Mouse (Mus musculus) MEL (cell line): ENCODE results near the gene Gcm1. TPM values are rescaled to one million over a fixed set of nuclear protein-coding genes. Genes with fewer than 3 reads are reported as not detected.

Experiments
- DNase-seq: peaks from one replicate; pipeline ENCODE4 v3.0.0; 2011; ENCODE audit warnings: low read depth, low spot score
- H3K27ac ChIP-seq: 2 replicates; pipeline ENCODE4 v1.5.1; 2012; ENCODE audit warnings: low read depth, mild to moderate bottlenecking, control low read depth, low read length, moderate library complexity; ENCODE audit not compliant: control insufficient read depth
- H3K27me3 ChIP-seq, 2 experiments: fragments of 150-350 bp in 1 of 2; sonication (generic) in 1 of 2; 2 replicates each; pipeline ENCODE4 v1.6.1; 2012; ENCODE audit warnings: low read length in 2 of 2, mild to moderate bottlenecking in 2 of 2, improper control_type of control experiment in 1 of 2, moderate library complexity in 1 of 2; ENCODE audit not compliant: insufficient read depth in 2 of 2, control insufficient read depth in 1 of 2
- H3K36me3 ChIP-seq, 2 experiments: 2 replicates each; pipeline ENCODE4 v1.6.1; 2012 to 2014; ENCODE audit warnings: low read length in 2 of 2, improper control_type of control experiment in 1 of 2, inconsistent platforms in 1 of 2, mild to moderate bottlenecking in 1 of 2; ENCODE audit not compliant: insufficient read depth in 2 of 2, control insufficient read depth in 1 of 2
- H3K4me1 ChIP-seq, 2 experiments: fragments of 150-350 bp in 1 of 2; sonication (generic) in 1 of 2; 2 replicates each; pipeline ENCODE4 v1.6.1; 2012; ENCODE audit warnings: low read length in 2 of 2, improper control_type of control experiment in 1 of 2, mild to moderate bottlenecking in 1 of 2; ENCODE audit not compliant: insufficient read depth in 2 of 2, control insufficient read depth in 1 of 2
- H3K4me3 ChIP-seq, 2 experiments: fragments of 150-350 bp in 1 of 2; sonication (generic) in 1 of 2; 2 replicates each; pipeline ENCODE4 v1.5.1; 2012; ENCODE audit warnings: low read depth in 2 of 2, low read length in 2 of 2, mild to moderate bottlenecking in 2 of 2, moderate library complexity in 2 of 2, control low read depth in 1 of 2, improper control_type of control experiment in 1 of 2; ENCODE audit not compliant: control insufficient read depth in 1 of 2, insufficient read depth in 1 of 2
- H3K79me2 ChIP-seq: 2 replicates; pipeline ENCODE4 v1.6.1; 2012; ENCODE audit warnings: mild to moderate bottlenecking, low read length, moderate library complexity; ENCODE audit not compliant: control insufficient read depth, poor library complexity, insufficient read depth
- H3K9ac ChIP-seq: 2 replicates; pipeline ENCODE4 v1.6.1; 2012; ENCODE audit warnings: low read depth, mild to moderate bottlenecking, control low read depth, low read length, moderate library complexity; ENCODE audit not compliant: control insufficient read depth, poor library complexity, severe bottlenecking
- H3K9me3 ChIP-seq: fragments of 150-350 bp; sonication (generic); replicated peaks from 2 replicates; pipeline ENCODE4 v1.6.1; 2012; ENCODE audit warnings: mild to moderate bottlenecking, low read length, improper control_type of control experiment, moderate library complexity; ENCODE audit not compliant: insufficient read depth
- BHLHE40 ChIP-seq: IDR thresholded peaks from 2 replicates; pipeline ENCODE4 v1.6.1; 2012; ENCODE audit warnings: low read depth, mild to moderate bottlenecking, inconsistent platforms, low read length, improper control_type of control experiment, borderline replicate concordance
- CHD1 ChIP-seq: IDR thresholded peaks from 2 replicates; pipeline ENCODE4 v1.6.1; 2012; ENCODE audit warnings: low read depth, mild to moderate bottlenecking, inconsistent platforms, low read length, improper control_type of control experiment
- CHD2 ChIP-seq: IDR thresholded peaks from 2 replicates; pipeline ENCODE4 v1.6.1; 2011; ENCODE audit warnings: low read length, improper control_type of control experiment
- CTCF ChIP-seq, 3 experiments: IDR thresholded peaks in 2 of 3; conservative IDR thresholded peaks in 1 of 3; 2 replicates each; pipeline ENCODE4 v1.5.1; 2011 to 2012; ENCODE audit warnings: low read length in 3 of 3, low read depth in 2 of 3, mild to moderate bottlenecking in 2 of 3, improper control_type of control experiment in 1 of 3, inconsistent platforms in 1 of 3, mixed read lengths in 1 of 3, moderate library complexity in 1 of 3; ENCODE audit not compliant: control insufficient read depth in 1 of 3, insufficient read depth in 1 of 3, poor library complexity in 1 of 3, severe bottlenecking in 1 of 3
- E2F4 ChIP-seq: IDR thresholded peaks from 2 replicates; pipeline ENCODE4 v1.6.1; 2011; ENCODE audit warnings: low read depth, low read length, improper control_type of control experiment, borderline replicate concordance
- ELF1 ChIP-seq: IDR thresholded peaks from 2 replicates; pipeline ENCODE4 v1.6.1; 2014; ENCODE audit warnings: low read depth, mild to moderate bottlenecking, inconsistent platforms, low read length, improper control_type of control experiment, moderate library complexity
- EP300 ChIP-seq, 2 experiments: IDR thresholded peaks; 2 replicates each; pipeline ENCODE4 v1.6.1; 2011; ENCODE audit warnings: improper control_type of control experiment in 2 of 2, low read length in 2 of 2, low read depth in 1 of 2, mild to moderate bottlenecking in 1 of 2
- ETS1 ChIP-seq: IDR thresholded peaks from 2 replicates; pipeline ENCODE4 v1.6.1; 2012; ENCODE audit warnings: low read depth, mild to moderate bottlenecking, inconsistent platforms, low read length, improper control_type of control experiment, moderate library complexity
- GABPA ChIP-seq: IDR thresholded peaks from 2 replicates; pipeline ENCODE4 v1.6.1; 2012; ENCODE audit warnings: low read depth, mild to moderate bottlenecking, inconsistent platforms, low read length, improper control_type of control experiment, moderate library complexity
- GATA1 ChIP-seq: IDR thresholded peaks from 2 replicates; pipeline ENCODE4 v1.6.1; 2011; ENCODE audit warnings: low read depth, low read length, improper control_type of control experiment
- HCFC1 ChIP-seq: IDR thresholded peaks from 2 replicates; pipeline ENCODE4 v1.6.1; 2012; ENCODE audit warnings: low read depth, mild to moderate bottlenecking, inconsistent platforms, low read length, improper control_type of control experiment, moderate library complexity
- JUND ChIP-seq: IDR thresholded peaks from 2 replicates; pipeline ENCODE4 v1.6.1; 2011; ENCODE audit warnings: low read depth, mild to moderate bottlenecking, improper control_type of control experiment, low read length
- KAT2A ChIP-seq: conservative IDR thresholded peaks from 2 replicates; pipeline ENCODE4 v1.6.1; 2012; ENCODE audit warnings: low read depth, low read length, improper control_type of control experiment, inconsistent platforms
- MAFK ChIP-seq: IDR thresholded peaks from 2 replicates; pipeline ENCODE4 v1.6.1; 2011; ENCODE audit warnings: low read depth, mild to moderate bottlenecking, low read length, improper control_type of control experiment, borderline replicate concordance
- MAX ChIP-seq: IDR thresholded peaks from 2 replicates; pipeline ENCODE4 v1.6.1; 2011; ENCODE audit warnings: low read length, improper control_type of control experiment
- MAZ ChIP-seq: IDR thresholded peaks from 2 replicates; pipeline ENCODE4 v1.6.1; 2012; ENCODE audit warnings: low read depth, mild to moderate bottlenecking, inconsistent platforms, low read length, improper control_type of control experiment
- MEF2A ChIP-seq: IDR thresholded peaks from 2 replicates; pipeline ENCODE4 v1.6.1; 2014; ENCODE audit warnings: low read depth, mild to moderate bottlenecking, inconsistent platforms, low read length, improper control_type of control experiment; ENCODE audit not compliant: poor library complexity, insufficient replicate concordance, severe bottlenecking; ENCODE audit errors: extremely low read depth
- MXI1 ChIP-seq: IDR thresholded peaks from 2 replicates; pipeline ENCODE4 v1.6.1; 2011; ENCODE audit warnings: mild to moderate bottlenecking, low read depth, low read length, improper control_type of control experiment
- MYB ChIP-seq: IDR thresholded peaks from 2 replicates; pipeline ENCODE4 v1.6.1; 2011; ENCODE audit warnings: mild to moderate bottlenecking, low read depth, low read length, improper control_type of control experiment
- MYC ChIP-seq: IDR thresholded peaks from 2 replicates; pipeline ENCODE4 v1.6.1; 2011; ENCODE audit warnings: low read depth, mild to moderate bottlenecking, low read length, improper control_type of control experiment, moderate library complexity
- NELFE ChIP-seq: IDR thresholded peaks from 2 replicates; pipeline ENCODE4 v1.6.1; 2011; ENCODE audit warnings: low read depth, low read length, improper control_type of control experiment
- NRF1 ChIP-seq: IDR thresholded peaks from 2 replicates; pipeline ENCODE4 v1.6.1; 2014; ENCODE audit warnings: low read depth, mild to moderate bottlenecking, inconsistent platforms, low read length, improper control_type of control experiment, moderate library complexity; ENCODE audit not compliant: poor library complexity, insufficient read depth, severe bottlenecking
- POLR2A ChIP-seq, 2 experiments: IDR thresholded peaks; 2 replicates each; pipeline ENCODE4 v1.6.1; 2011 to 2012; ENCODE audit warnings: low read length in 2 of 2, mild to moderate bottlenecking in 2 of 2, control low read depth in 1 of 2, improper control_type of control experiment in 1 of 2, low read depth in 1 of 2, moderate library complexity in 1 of 2; ENCODE audit not compliant: control insufficient read depth in 1 of 2, insufficient read depth in 1 of 2, poor library complexity in 1 of 2
- POLR2AphosphoS5 ChIP-seq: IDR thresholded peaks from 2 replicates; pipeline ENCODE4 v1.6.1; 2012; ENCODE audit warnings: low read depth, borderline replicate concordance, mild to moderate bottlenecking, inconsistent platforms, low read length, moderate library complexity, mixed read lengths
- RAD21 ChIP-seq: IDR thresholded peaks from 2 replicates; pipeline ENCODE4 v1.6.1; 2011; ENCODE audit warnings: mild to moderate bottlenecking, low read depth, low read length, improper control_type of control experiment
- RCOR1 ChIP-seq: IDR thresholded peaks from 2 replicates; pipeline ENCODE4 v1.6.1; 2012; ENCODE audit warnings: low read depth, mild to moderate bottlenecking, inconsistent platforms, low read length, improper control_type of control experiment
- SIN3A ChIP-seq: IDR thresholded peaks from 2 replicates; pipeline ENCODE4 v1.6.1; 2012; ENCODE audit warnings: low read length, improper control_type of control experiment, inconsistent platforms
- SMC3 ChIP-seq: IDR thresholded peaks from 2 replicates; pipeline ENCODE4 v1.6.1; 2011; ENCODE audit warnings: low read depth, low read length, improper control_type of control experiment
- TAL1 ChIP-seq: IDR thresholded peaks from 2 replicates; pipeline ENCODE4 v1.6.1; 2012; ENCODE audit warnings: mild to moderate bottlenecking, inconsistent platforms, low read length, moderate library complexity, mixed read lengths
- TBP ChIP-seq: IDR thresholded peaks from 2 replicates; pipeline ENCODE4 v1.8.0; 2011; ENCODE audit warnings: low read depth, low read length, improper control_type of control experiment
- TCF12 ChIP-seq: IDR thresholded peaks from 2 replicates; pipeline ENCODE4 v1.6.1; 2014; ENCODE audit warnings: low read depth, mild to moderate bottlenecking, inconsistent platforms, low read length, improper control_type of control experiment, moderate library complexity
- UBTF ChIP-seq: IDR thresholded peaks from 2 replicates; pipeline ENCODE4 v1.6.1; 2012; ENCODE audit warnings: low read depth, mild to moderate bottlenecking, inconsistent platforms, low read length, improper control_type of control experiment, moderate library complexity, borderline replicate concordance; ENCODE audit not compliant: insufficient read depth
- USF1 ChIP-seq: IDR thresholded peaks from 2 replicates; pipeline ENCODE4 v1.6.1; 2014; ENCODE audit warnings: low read depth, mild to moderate bottlenecking, inconsistent platforms, low read length, improper control_type of control experiment, moderate library complexity
- USF2 ChIP-seq, 2 experiments: IDR thresholded peaks; 2 replicates each; pipeline ENCODE4 v1.6.1; 2011 to 2012; ENCODE audit warnings: improper control_type of control experiment in 2 of 2, low read length in 2 of 2, borderline replicate concordance in 1 of 2, inconsistent platforms in 1 of 2, low read depth in 1 of 2, mild to moderate bottlenecking in 1 of 2; ENCODE audit not compliant: insufficient read depth in 1 of 2
- ZC3H11A ChIP-seq: IDR thresholded peaks from 2 replicates; pipeline ENCODE4 v1.6.1; 2012; ENCODE audit warnings: low read depth, mild to moderate bottlenecking, inconsistent platforms, low read length, improper control_type of control experiment
- ZKSCAN1 ChIP-seq: IDR thresholded peaks from 2 replicates; pipeline ENCODE4 v1.6.1; 2012; ENCODE audit warnings: low read depth, mild to moderate bottlenecking, inconsistent platforms, low read length, improper control_type of control experiment, moderate library complexity
- ZMIZ1 ChIP-seq: IDR thresholded peaks from 2 replicates; pipeline ENCODE4 v1.6.1; 2012; ENCODE audit warnings: low read depth, mild to moderate bottlenecking, inconsistent platforms, low read length, improper control_type of control experiment, moderate library complexity
- polyA plus RNA-seq, 2 experiments: library from polyadenylated mRNA; stranded (reverse) in 1 of 2; unstranded in 1 of 2; fragments of >175 nt in 1 of 2; fragments of >200 nt in 1 of 2; gene quantifications; 2 replicates each; pipeline versions ENCODE4 v1.2.1 to v1.2.4; 2012; ENCODE audit warnings: low replicate concordance in 2 of 2, low read depth in 1 of 2; ENCODE audit not compliant: insufficient read length in 2 of 2, insufficient read depth in 1 of 2, missing spikeins in 1 of 2
- total RNA-seq: library from RNA; depleted of rRNA; stranded (reverse); fragments of 300-350 nt; gene quantifications from 2 replicates; pipeline ENCODE4 v1.2.3, GENCODE M21; 2012

Gene Gcm1
- total and polyA plus RNA-seq, 3 experiments: not detected

DNA sequence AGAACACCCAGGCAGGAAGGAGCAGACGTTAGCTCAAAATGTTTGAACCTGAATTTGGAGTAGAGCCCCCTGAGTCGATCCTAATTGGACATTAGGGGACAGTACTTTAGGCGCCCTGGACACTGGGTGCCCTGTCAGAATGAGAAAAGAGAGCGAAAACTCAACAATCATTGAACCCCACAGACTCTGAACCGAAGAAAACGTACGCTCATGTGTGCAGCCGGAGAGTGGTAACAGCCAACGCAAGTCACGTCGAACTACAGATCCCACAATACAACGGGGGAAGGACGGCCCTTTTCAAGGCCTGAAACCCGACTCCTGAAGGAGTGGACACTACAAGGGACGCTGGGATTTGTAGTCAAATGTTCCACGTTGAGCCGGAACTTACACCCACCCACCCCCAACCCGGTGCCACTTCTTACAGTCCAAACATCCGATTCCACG is 57.1 kb downstream of the Gcm1 start, which contains the start of the genes Fbxo9 and Ick:
Gene Fbxo9, minus strand, starts transcription at position 270 of the 444 bp plus-strand sequence.
Gene Ick, plus strand, starts transcription at position 397 of the 444 bp plus-strand sequence.
- peak within 1 kb of the TSS; percentile 98 for H3K9ac ChIP-seq
- H3K27ac ChIP-seq: peak within 1 kb of the TSS; percentile 99
- H3K79me2 ChIP-seq: peaks cover 30% of the 10 kb centered on the region
- DNase-seq: peak; percentile 98
- H3K27me3 ChIP-seq: no peaks in the 10 kb centered on the region
- H3K4me3 ChIP-seq: peak within 1 kb of the TSS; percentile 70 to 86
- peaks cover 0 to 47% of the 10 kb centered on the region in 2 experiments; a peak in 2 of 4 replicates for H3K36me3 ChIP-seq
- peaks cover 12 to 42% of the 10 kb centered on the region in 2 experiments for H3K4me1 ChIP-seq
- no peaks in the 10 kb centered on the region for H3K9me3 ChIP-seq
- TF ChIP-seq POLR2A (IDR thresholded peaks at IDR 0.05; ENCODE audit: control insufficient read depth in 1 of 2, insufficient read depth in 1 of 2, low read depth in 1 of 2, low read length in 2 of 2, poor library complexity in 1 of 2) (peak in 1 of 2 experiments; percentile 50; a peak in 2 of 4 replicates), ELF1 (peak; percentile 83), KAT2A (peak; percentile 92), MAFK (no peak), NRF1 (no peak), EP300 (IDR thresholded peaks at IDR 0.05; ENCODE audit: low read depth in 1 of 2, low read length in 2 of 2) (no peak), UBTF (no peak), E2F4 (no peak), BHLHE40 (no peak), MEF2A (no peak), ETS1 (no peak; the same call in 1 of the 2 replicates), TAL1 (no peak), TBP (no peak; the same call in none of the 2 replicates), SMC3 (no peak), USF1 (no peak), MYC (peak; percentile 69), TCF12 (no peak), SIN3A (peak; percentile 83), MXI1 (peak; percentile 67), HCFC1 (peak; percentile 95), JUND (no peak), ZMIZ1 (no peak), MAZ (peak; percentile 18; the same call in 1 of the 2 replicates), POLR2AphosphoS5 (no peak), NELFE (peak; percentile 16; the same call in 1 of the 2 replicates), USF2 (IDR thresholded peaks at IDR 0.05; ENCODE audit: borderline replicate concordance in 1 of 2, insufficient read depth in 1 of 2, low read depth in 1 of 2, low read length in 2 of 2) (no peak), MYB (no peak), CHD2 (no peak), RAD21 (no peak), ZKSCAN1 (no peak), ZC3H11A (no peak), CTCF (IDR thresholded peaks at IDR 0.05 in 2 of 3, conservative IDR thresholded peaks at IDR 0.05 in 1 of 3; ENCODE audit: control insufficient read depth in 1 of 3, insufficient read depth in 1 of 3, low read depth in 2 of 3, low read length in 3 of 3, poor library complexity in 1 of 3, severe bottlenecking in 1 of 3) (no peak), CHD1 (no peak), GABPA (no peak), MAX (peak; percentile 20; the same call in 1 of the 2 replicates), RCOR1 (no peak), GATA1 (no peak)
